Comparison of ENCODE assay signal across 7 mouse cellular contexts in genomic region chr17:84100523-84100922, GRCm38 (mm10).
DNase-seq lines count a peak whose midpoint lies in the region; ATAC-seq lines count a peak whose summit lies in the region.

No protein-coding gene starts in this region.

- 35% methylated on average over 10 of the region's 10 CpGs for WGBS in liver, embryonic 12.5 days (ENCODE audit: insufficient replicate concordance)
- 52% methylated on average over 10 of the region's 10 CpGs for WGBS in liver, embryonic 11.5 days
- WGBS in embryonic facial prominence, embryonic 14.5 days, result 43% methylated on average over 10 of the region's 10 CpGs

- peak overlapping the region; percentile 38; the same call in 1 of the 2 replicates for H3K27ac ChIP-seq in liver, embryonic 12.5 days
- H3K27ac ChIP-seq in liver, embryonic 11.5 days (ENCODE audit: low read depth, low read length), result no peak overlapping the region
- H3K27ac ChIP-seq in embryonic facial prominence, embryonic 14.5 days (replicated peaks; ENCODE audit: low read depth, low read length), result no peak overlapping the region

- no peak for ATAC-seq in liver, embryonic 12.5 days
- no peak for ATAC-seq in liver, embryonic 11.5 days (replicated peaks; ENCODE audit: low FRiP score)
- ATAC-seq in embryonic facial prominence, embryonic 14.5 days (ENCODE audit: low read depth), result no peak

- H3K36me3 ChIP-seq in liver, embryonic 12.5 days, result no peaks in the 10 kb centered on the region
- H3K36me3 ChIP-seq in liver, embryonic 11.5 days (ENCODE audit: control insufficient read depth, insufficient read depth, low read length), result no peaks in the 10 kb centered on the region
- no peaks in the 10 kb centered on the region for H3K36me3 ChIP-seq in embryonic facial prominence, embryonic 14.5 days (ENCODE audit: control insufficient read depth, insufficient read depth, low read length)

- H3K9ac ChIP-seq in liver, embryonic 12.5 days, result no peak overlapping the region; the same call in 1 of the 2 replicates
- H3K9ac ChIP-seq in liver, embryonic 11.5 days (ENCODE audit: low read depth, low read length), result no peak overlapping the region
- H3K9ac ChIP-seq in embryonic facial prominence, embryonic 14.5 days (ENCODE audit: low read depth, low read length), result 0 out of 2 replicates have a peak overlapping the region, but pooled peaks have one; percentile 16

- no peak overlapping the region for H3K4me3 ChIP-seq in liver, embryonic 12.5 days
- no peak overlapping the region for H3K4me3 ChIP-seq in liver, embryonic 11.5 days (ENCODE audit: low read depth, low read length)
- no peak overlapping the region for H3K4me3 ChIP-seq in embryonic facial prominence, embryonic 14.5 days (ENCODE audit: low read depth, low read length)

- peaks cover 61% of the 10 kb centered on the region for H3K27me3 ChIP-seq in liver, embryonic 12.5 days (replicated peaks)
- peaks cover 23% of the 10 kb centered on the region for H3K27me3 ChIP-seq in liver, embryonic 11.5 days (replicated peaks; ENCODE audit: control insufficient read depth, insufficient read depth, low read length)
- H3K27me3 ChIP-seq in embryonic facial prominence, embryonic 14.5 days (replicated peaks; ENCODE audit: control insufficient read depth, insufficient read depth, low read length), result no peaks in the 10 kb centered on the region

- no peak overlapping the region for H3K4me2 ChIP-seq in liver, embryonic 12.5 days
- H3K4me2 ChIP-seq in liver, embryonic 11.5 days, result no peak overlapping the region
- H3K4me2 ChIP-seq in embryonic facial prominence, embryonic 14.5 days (ENCODE audit: low read depth, low read length), result no peak overlapping the region

- DNase-seq in liver, embryonic 11.5 days (ENCODE audit: low spot score), result no peak
- no peak for DNase-seq in embryonic facial prominence, embryonic 14.5 days (ENCODE audit: low spot score)
- DNase-seq in heart, postnatal 4 days, result peak; percentile 64
- peak; percentile 71 to 75 for DNase-seq in lung, postnatal 4 days
- DNase-seq in adrenal gland, adult 8-10 months, result no peak
- DNase-seq in testis, postnatal 14 days (ENCODE audit: low spot score), result no peak

- H3K4me1 ChIP-seq in liver, embryonic 12.5 days, result peaks cover 25% of the 10 kb centered on the region; the same call in 1 of the 2 replicates
- peaks cover 4% of the 10 kb centered on the region; the same call in 1 of the 2 replicates for H3K4me1 ChIP-seq in liver, embryonic 11.5 days (replicated peaks; ENCODE audit: control insufficient read depth, insufficient read depth, low read length)
- peaks cover 27% of the 10 kb centered on the region for H3K4me1 ChIP-seq in embryonic facial prominence, embryonic 14.5 days (ENCODE audit: control insufficient read depth, insufficient read depth, low read length)

- no peaks in the 10 kb centered on the region for H3K9me3 ChIP-seq in liver, embryonic 12.5 days (replicated peaks)
- no peaks in the 10 kb centered on the region for H3K9me3 ChIP-seq in liver, embryonic 11.5 days (ENCODE audit: control insufficient read depth, low read length)
- H3K9me3 ChIP-seq in embryonic facial prominence, embryonic 14.5 days (ENCODE audit: control insufficient read depth, low read length), result no peaks in the 10 kb centered on the region

Comparison
In these comparisons a context has a peak if more than half of its experiments do, and no peak if none do; other contexts are left out.
1. DNase-seq: peak in heart, postnatal 4 days (single experiment) and lung, postnatal 4 days (2 of 2); none in liver, embryonic 11.5 days (single experiment), embryonic facial prominence, embryonic 14.5 days (single experiment), adrenal gland, adult 8-10 months (single experiment) and testis, postnatal 14 days (single experiment).